Mouse (Mus musculus): ENCODE measurements around the gene H13.

GRCm38 (mm10) chr2:152707627-152708026 is 38.4 kb downstream of the H13 start:
- TF ChIP-seq CTCF (IDR thresholded peaks at IDR 0.05; ENCODE audit: control insufficient read depth, insufficient read depth, insufficient read length) (no peak), MAX (IDR thresholded peaks at IDR 0.05) (no peak), MYOD1 (IDR thresholded peaks at IDR 0.05; ENCODE audit: control insufficient read depth, insufficient read length, low read depth) (peak; percentile 27), CEBPB (IDR thresholded peaks at IDR 0.05; ENCODE audit: low read depth) (no peak), MYOG (IDR thresholded peaks at IDR 0.05; ENCODE audit: control insufficient read depth, extremely low read depth, insufficient read length) (no peak), USF1 (IDR thresholded peaks at IDR 0.05; ENCODE audit: low read depth) (no peak), FOSL1 (IDR thresholded peaks at IDR 0.05; ENCODE audit: insufficient read depth, low read length, poor library complexity, severe bottlenecking) (no peak)

Measured in C2C12 (cell line).